Mouse (Mus musculus) left cerebral cortex, postnatal 14 days (tissue): Measurements from ENCODE around the gene Nop9. TPM values are rescaled to one million over a fixed set of nuclear protein-coding genes. Genes with fewer than 3 reads are reported as not detected.

Source experiments
- DNase-seq, 2 experiments: peaks; one replicate each; pipeline ENCODE4 v3.0.0; 2021 to 2022; ENCODE audit warnings: low spot score in 2 of 2, mixed read lengths in 1 of 2
- intact Hi-C: fragments of 180-260 bp; cut with DNase I; formaldehyde crosslinking; loops from one replicate; pipeline ENCODE4 v1.15.1; 2025
- total RNA-seq, 2 experiments: library from RNA; stranded (reverse); gene quantifications; 2 replicates each; pipeline ENCODE4 v1.2.3; 2021

The Nop9 gene
- total RNA-seq, 2 experiments from 2014 or later = 13.4 to 13.9 TPM

DNA sequence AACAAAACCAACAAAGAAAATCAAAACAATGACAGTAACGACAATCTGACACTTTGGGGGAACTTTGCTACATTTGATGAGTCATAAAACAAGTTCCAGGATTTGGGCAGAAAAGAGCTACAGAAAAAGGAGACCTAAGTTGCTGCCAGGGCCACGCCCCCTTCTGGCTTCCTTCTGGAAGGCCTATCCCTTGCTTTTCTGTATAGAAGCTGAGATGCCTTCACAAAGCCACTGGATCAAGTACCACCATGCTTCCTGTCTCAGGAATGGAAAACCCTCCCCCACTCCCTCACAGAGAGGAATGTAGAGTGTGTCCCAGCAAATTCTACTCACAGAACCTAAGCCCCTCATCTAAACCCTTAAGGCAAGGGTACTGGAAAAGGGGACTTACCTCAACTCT lies 48.5 kb downstream of the Nop9 start:
- intact Hi-C loops = no loop called here
- DNase-seq = no peak

DNA sequence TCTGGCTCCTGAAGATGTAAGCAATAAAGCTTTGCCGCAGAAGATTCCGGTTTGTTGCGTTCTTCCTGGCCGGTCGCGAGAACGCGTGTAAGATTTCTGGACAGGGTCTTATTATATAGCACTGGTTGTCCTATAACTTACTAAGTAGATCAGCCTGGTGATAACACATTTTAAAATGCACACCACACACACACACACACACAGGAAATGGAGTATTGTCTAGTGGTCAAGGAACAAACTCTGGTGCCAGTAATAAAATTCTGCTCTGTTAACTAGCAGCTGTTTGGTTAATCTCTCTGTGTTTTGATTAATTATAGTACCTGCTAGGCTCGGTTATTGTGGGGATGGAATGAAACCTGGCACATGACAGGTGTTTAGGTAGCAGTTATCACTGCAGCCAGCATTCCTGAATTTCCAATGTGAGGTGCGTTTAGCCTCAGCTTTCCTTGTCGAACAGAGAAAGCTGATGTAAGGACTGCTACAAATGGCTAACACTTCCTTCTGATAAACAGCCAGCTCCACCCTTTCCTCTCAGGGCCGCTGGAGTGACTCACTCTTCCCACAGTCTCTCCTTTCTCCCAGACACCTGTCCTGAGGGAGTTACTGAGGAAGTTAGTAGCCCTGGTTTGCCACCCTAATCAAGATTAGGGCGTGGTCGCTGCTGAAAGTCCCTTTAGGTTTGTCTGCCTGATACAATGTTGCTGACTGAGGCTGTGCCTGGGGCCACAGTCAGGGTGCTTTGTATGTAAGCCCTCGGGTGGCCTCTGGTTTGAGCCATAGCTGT lies 50.1 kb downstream of the Nop9 start:
- DNase-seq = no peak
- intact Hi-C loops = no loop called here

Other genes starting within 250 kb of the Nop9 start
- gene Cpne6, start 235.2 kb upstream of the Nop9 start, total RNA-seq = 100 to 1,000 TPM; 184 to 205 TPM
- gene Nrl, start 220.7 kb upstream of the Nop9 start, total RNA-seq = under 1 TPM; 0.33 to 0.61 TPM
- gene Pck2, start 205.4 kb upstream of the Nop9 start, total RNA-seq = 10 to 100 TPM; 18.6 to 19.5 TPM
- 10 to 100 TPM; 75.3 to 78.4 TPM for gene Dcaf11, start 185.7 kb upstream of the Nop9 start, total RNA-seq
- gene A730061H03Rik, start 185.3 kb upstream of the Nop9 start, total RNA-seq = not detected
- not detected for gene Fitm1, start 170.1 kb upstream of the Nop9 start, total RNA-seq
- 10 to 100 TPM; 44.9 to 56.5 TPM for gene Psme1, start 167.6 kb upstream of the Nop9 start, total RNA-seq
- 10 to 100 TPM; 38.7 to 45.5 TPM for gene Emc9, start 160.4 kb upstream of the Nop9 start, total RNA-seq
- gene Psme2, start 154.6 kb upstream of the Nop9 start, total RNA-seq = 10 to 100 TPM; 48.1 to 49.0 TPM
- gene Rnf31, start 154.0 kb upstream of the Nop9 start, total RNA-seq = 10 to 100 TPM; 26.0 to 29.5 TPM
- gene Irf9, start 142.1 kb upstream of the Nop9 start, total RNA-seq = 1 to 10 TPM; 8.0 to 8.4 TPM
- gene Rec8, start 127.7 kb upstream of the Nop9 start, total RNA-seq = 1 to 10 TPM; 2.1 to 3.4 TPM
- 100 to 1,000 TPM; 123 to 171 TPM for gene Ipo4, start 109.7 kb upstream of the Nop9 start, total RNA-seq
- gene Gm49378, start 107.8 kb upstream of the Nop9 start, total RNA-seq = 1 to 10 TPM; 4.8 to 8.1 TPM
- gene Tm9sf1, start 101.9 kb upstream of the Nop9 start, total RNA-seq = 10 to 100 TPM; 42.1 to 42.2 TPM
- under 1 TPM; 0.74 to 0.92 TPM for gene Tssk4, start 95.5 kb upstream of the Nop9 start, total RNA-seq
- gene Mdp1, start 85.2 kb upstream of the Nop9 start, total RNA-seq = 10 to 100 TPM; 37.8 to 42.6 TPM
- 10 to 100 TPM; 22.7 to 24.6 TPM for gene Gmpr2, start 73.8 kb upstream of the Nop9 start, total RNA-seq
- 100 to 1,000 TPM; 305 to 339 TPM for gene Nedd8, start 73.6 kb upstream of the Nop9 start, total RNA-seq
- gene Tinf2, start 63.9 kb upstream of the Nop9 start, total RNA-seq = 10 to 100 TPM; 14.8 to 16.0 TPM
- under 1 TPM in 1 of 2 experiments, not detected in 1; 0.25 TPM for gene Tgm1, start 31.8 kb upstream of the Nop9 start, total RNA-seq
- 10 to 100 TPM; 44.2 to 45.4 TPM for gene Rabggta, start 23.4 kb upstream of the Nop9 start, total RNA-seq
- gene Dhrs1, start within 50 bp of the Nop9 start, total RNA-seq = 100 to 1,000 TPM in 1 of 2 experiments, 10 to 100 TPM in 1; 99.8 to 104 TPM
- gene Cideb, start 12.8 kb downstream of the Nop9 start, total RNA-seq = under 1 TPM; 0.68 to 0.93 TPM
- gene Ltb4r2, start 15.7 kb downstream of the Nop9 start, total RNA-seq = under 1 TPM; 0.22 to 0.42 TPM
- gene Ltb4r1, start 20.3 kb downstream of the Nop9 start, total RNA-seq = under 1 TPM; 0.24 to 0.40 TPM
- gene Adcy4, start 38.4 kb downstream of the Nop9 start, total RNA-seq = 1 to 10 TPM; 5.1 to 6.6 TPM
- 1 to 10 TPM in 1 of 2 experiments, under 1 TPM in 1; 0.83 to 1.0 TPM for gene Ripk3, start 43.2 kb downstream of the Nop9 start, total RNA-seq
- 1 to 10 TPM; 3.0 to 4.0 TPM for gene Nfatc4, start 77.5 kb downstream of the Nop9 start, total RNA-seq
- gene Nynrin, start 108.3 kb downstream of the Nop9 start, total RNA-seq = 1 to 10 TPM; 8.8 to 9.7 TPM
- 1 to 10 TPM in 1 of 2 experiments, under 1 TPM in 1; 0.23 to 1.1 TPM for gene Cbln3, start 138.7 kb downstream of the Nop9 start, total RNA-seq
- gene Khnyn, start 139.3 kb downstream of the Nop9 start, total RNA-seq = 10 to 100 TPM; 10.4 to 10.8 TPM
- 10 to 100 TPM; 85.8 to 94.6 TPM for gene Sdr39u1, start 154.6 kb downstream of the Nop9 start, total RNA-seq
- gene Cma1, start 199.0 kb downstream of the Nop9 start, total RNA-seq = not detected
- not detected for gene Cma2, start 205.3 kb downstream of the Nop9 start, total RNA-seq